Mouse (Mus musculus): Measurements from ENCODE around the gene Orc3. TPM values are rescaled to one million over a fixed set of nuclear protein-coding genes. Genes with fewer than 3 reads are reported as not detected.

The Orc3 gene
- total RNA-seq, 1 experiment = 72.9 TPM

- peak within 1 kb of the TSS; percentile 96 for H3K9ac ChIP-seq (ENCODE audit: insufficient read depth, low read depth, low read length, poor library complexity, severe bottlenecking)
- no peak for DNase-seq (ENCODE audit: low read depth, low spot score)
- no peaks in the 10 kb centered on the region for H3K9me3 ChIP-seq (ENCODE audit: control insufficient read depth, insufficient read depth, low read depth, low read length)
- in situ Hi-C loops (cut with MboI; ENCODE audit: low sequenced_read_pairs in 2 of 2, unreplicated experiment in 2 of 2) = no loop called here
- H3K4me1 ChIP-seq (ENCODE audit: control insufficient read depth in 2 of 2, insufficient read depth in 2 of 2, low read length in 2 of 2, poor library complexity in 1 of 2) = peaks cover 2 to 6% of the 10 kb centered on the region in 2 experiments; a peak in 3 of 4 replicates
- TF ChIP-seq ZNF384 (IDR thresholded peaks at IDR 0.05; ENCODE audit: low read depth, low read length) = no peak
- TF ChIP-seq ZC3H11A (IDR thresholded peaks at IDR 0.05; ENCODE audit: borderline replicate concordance, low read depth, low read length) = no peak
- no peak for TF ChIP-seq HCFC1 (IDR thresholded peaks at IDR 0.05; ENCODE audit: borderline replicate concordance, insufficient read depth, low read length)
- no peak for TF ChIP-seq CHD2 (IDR thresholded peaks at IDR 0.05; ENCODE audit: low read depth, low read length)
- TF ChIP-seq MAFK (IDR thresholded peaks at IDR 0.05; ENCODE audit: insufficient read depth, low read depth, low read length) = no peak
- peaks cover 2% of the 10 kb centered on the region; the same call in 1 of the 2 replicates for H3K36me3 ChIP-seq (ENCODE audit: control insufficient read depth, insufficient read depth, low read length, poor library complexity, severe bottlenecking)
- peak within 1 kb of the TSS; percentile 88 to 95 for H3K4me3 ChIP-seq (ENCODE audit: insufficient read depth in 1 of 2, low read depth in 1 of 2, low read length in 2 of 2, poor library complexity in 1 of 2, severe bottlenecking in 1 of 2)
- peak within 1 kb of the TSS; percentile 78 for H3K27ac ChIP-seq (ENCODE audit: insufficient read depth, low read depth, low read length, poor library complexity, severe bottlenecking)
These were observed 64.0 kb downstream of the Orc3 start, which contains the start of gene Akirin2 for GRCm38 (mm10) chr4:34550748-34551097. Gene Akirin2 (plus strand): TSS chr4:34550937.

- peaks cover 0 to 6% of the 10 kb centered on the region in 2 experiments; a peak in 1 of 4 replicates for H3K4me1 ChIP-seq (ENCODE audit: control insufficient read depth in 2 of 2, insufficient read depth in 2 of 2, low read length in 2 of 2, poor library complexity in 1 of 2)
- in situ Hi-C loops (cut with MboI; ENCODE audit: low sequenced_read_pairs in 2 of 2, unreplicated experiment in 2 of 2) = no loop called here
These were observed 64.6 kb downstream of the Orc3 start for GRCm38 (mm10) chr4:34549981-34550747.

GRCm38 (mm10) chr4:34529941-34530340 is 84.8 kb downstream of the Orc3 start:
- TF ChIP-seq ZNF384 (IDR thresholded peaks at IDR 0.05; ENCODE audit: low read depth, low read length) (no peak), ZC3H11A (IDR thresholded peaks at IDR 0.05; ENCODE audit: borderline replicate concordance, low read depth, low read length) (no peak), HCFC1 (IDR thresholded peaks at IDR 0.05; ENCODE audit: borderline replicate concordance, insufficient read depth, low read length) (no peak), CHD2 (IDR thresholded peaks at IDR 0.05; ENCODE audit: low read depth, low read length) (no peak), MAFK (IDR thresholded peaks at IDR 0.05; ENCODE audit: insufficient read depth, low read depth, low read length) (no peak)
- Histone ChIP-seq H3K27ac (ENCODE audit: insufficient read depth, low read depth, low read length, poor library complexity, severe bottlenecking) (no peak overlapping the region), H3K4me1 (ENCODE audit: control insufficient read depth in 2 of 2, insufficient read depth in 2 of 2, low read length in 2 of 2, poor library complexity in 1 of 2) (no peaks in the 10 kb centered on the region), H3K9ac (ENCODE audit: insufficient read depth, low read depth, low read length, poor library complexity, severe bottlenecking) (no peak overlapping the region), H3K36me3 (ENCODE audit: control insufficient read depth, insufficient read depth, low read length, poor library complexity, severe bottlenecking) (no peaks in the 10 kb centered on the region), H3K9me3 (ENCODE audit: control insufficient read depth, insufficient read depth, low read depth, low read length) (peaks cover 3% of the 10 kb centered on the region; the same call in 1 of the 2 replicates), H3K4me3 (ENCODE audit: insufficient read depth in 1 of 2, low read depth in 1 of 2, low read length in 2 of 2, poor library complexity in 1 of 2, severe bottlenecking in 1 of 2) (no peak overlapping the region)
- in situ Hi-C loops (cut with MboI; ENCODE audit: low sequenced_read_pairs in 2 of 2, unreplicated experiment in 2 of 2) = no loop called here
- DNase-seq (ENCODE audit: low read depth, low spot score) = no peak

More at GRCm38 (mm10) chr4:34549981-34550747, 64.6 kb downstream of the Orc3 start:
- DNase-seq (ENCODE audit: low read depth, low spot score) = peak; percentile 93
- Histone ChIP-seq H3K9me3 (ENCODE audit: control insufficient read depth, insufficient read depth, low read depth, low read length) (no peaks in the 10 kb centered on the region), H3K27ac (ENCODE audit: insufficient read depth, low read depth, low read length, poor library complexity, severe bottlenecking) (peak overlapping the region; percentile 78), H3K4me3 (ENCODE audit: insufficient read depth in 1 of 2, low read depth in 1 of 2, low read length in 2 of 2, poor library complexity in 1 of 2, severe bottlenecking in 1 of 2) (peak overlapping the region; percentile 88 to 95), H3K36me3 (ENCODE audit: control insufficient read depth, insufficient read depth, low read length, poor library complexity, severe bottlenecking) (no peaks in the 10 kb centered on the region), H3K9ac (ENCODE audit: insufficient read depth, low read depth, low read length, poor library complexity, severe bottlenecking) (peak overlapping the region; percentile 96)
- no peak for TF ChIP-seq ZC3H11A (IDR thresholded peaks at IDR 0.05; ENCODE audit: borderline replicate concordance, low read depth, low read length)
- TF ChIP-seq HCFC1 (IDR thresholded peaks at IDR 0.05; ENCODE audit: borderline replicate concordance, insufficient read depth, low read length) = peak; percentile 92
- TF ChIP-seq MAFK (IDR thresholded peaks at IDR 0.05; ENCODE audit: insufficient read depth, low read depth, low read length) = peak; percentile 82
- TF ChIP-seq ZNF384 (IDR thresholded peaks at IDR 0.05; ENCODE audit: low read depth, low read length) = peak; percentile 98

GRCm38 (mm10) chr4:34529379-34529778 is 85.4 kb downstream of the Orc3 start:
- Histone ChIP-seq H3K36me3 (ENCODE audit: control insufficient read depth, insufficient read depth, low read length, poor library complexity, severe bottlenecking) (no peaks in the 10 kb centered on the region), H3K9me3 (ENCODE audit: control insufficient read depth, insufficient read depth, low read depth, low read length) (peaks cover under 1% of the 10 kb centered on the region; the same call in 1 of the 2 replicates), H3K27ac (ENCODE audit: insufficient read depth, low read depth, low read length, poor library complexity, severe bottlenecking) (no peak overlapping the region), H3K4me3 (ENCODE audit: insufficient read depth in 1 of 2, low read depth in 1 of 2, low read length in 2 of 2, poor library complexity in 1 of 2, severe bottlenecking in 1 of 2) (no peak overlapping the region), H3K9ac (ENCODE audit: insufficient read depth, low read depth, low read length, poor library complexity, severe bottlenecking) (no peak overlapping the region), H3K4me1 (ENCODE audit: control insufficient read depth in 2 of 2, insufficient read depth in 2 of 2, low read length in 2 of 2, poor library complexity in 1 of 2) (no peaks in the 10 kb centered on the region)
- no peak for TF ChIP-seq CHD2 (IDR thresholded peaks at IDR 0.05; ENCODE audit: low read depth, low read length)
- no peak for TF ChIP-seq MAFK (IDR thresholded peaks at IDR 0.05; ENCODE audit: insufficient read depth, low read depth, low read length)
- no peak for TF ChIP-seq ZNF384 (IDR thresholded peaks at IDR 0.05; ENCODE audit: low read depth, low read length)
- no peak for TF ChIP-seq ZC3H11A (IDR thresholded peaks at IDR 0.05; ENCODE audit: borderline replicate concordance, low read depth, low read length)
- in situ Hi-C loops (cut with MboI; ENCODE audit: low sequenced_read_pairs in 2 of 2, unreplicated experiment in 2 of 2) = no loop called here
- no peak for DNase-seq (ENCODE audit: low read depth, low spot score)

Measured in ES-E14 (cell line).